Mouse (Mus musculus): ENCODE measurements around the gene Dcaf15. TPM values are rescaled to one million over a fixed set of nuclear protein-coding genes. Genes with fewer than 3 reads are reported as not detected.

Gene Dcaf15
- polyA plus RNA-seq, 1 experiment from 2014 or later, result 9.5 TPM

GRCm38 (mm10) chr8:84071921-84072320 lies 32.6 kb downstream of the Dcaf15 start:
- Histone ChIP-seq H3K4me3 (no peak overlapping the region), H3K36me3 (0 out of 2 replicates have a peak, but pooled peaks cover 3% of the 10 kb centered on the region), H3K27ac (no peak overlapping the region), H3K9ac (no peak overlapping the region), H3K4me2 (no peak overlapping the region), H3K9me3 (no peaks in the 10 kb centered on the region), H3K27me3 (no peaks in the 10 kb centered on the region), H3K4me1 (peaks cover 37% of the 10 kb centered on the region)
- no peak for ATAC-seq (ENCODE audit: borderline replicate concordance, extremely low read depth, low FRiP score, low TSS enrichment)
- 61% methylated on average over 3 of the region's 3 CpGs for WGBS

DNA sequence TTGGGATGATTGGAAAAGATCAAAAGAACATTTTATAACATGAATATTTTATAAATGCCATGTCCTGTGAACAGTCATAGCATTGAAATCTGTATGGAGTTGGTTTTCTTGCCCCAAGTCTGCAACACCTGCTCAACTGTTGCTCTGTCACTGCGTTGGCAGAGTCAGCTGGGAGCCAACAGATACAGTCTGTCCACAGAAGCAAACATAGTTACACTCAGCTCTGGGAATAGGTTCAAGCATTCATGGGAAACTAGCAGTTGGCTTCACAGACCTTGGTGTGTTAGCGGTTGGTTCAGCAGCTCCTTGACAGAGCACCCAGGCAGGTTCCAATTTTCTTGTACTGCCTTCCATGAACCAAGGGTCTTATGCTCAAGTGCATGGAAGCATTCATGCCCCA lies 33.9 kb downstream of the Dcaf15 start:
- Histone ChIP-seq H3K4me2 (no peak overlapping the region), H3K27me3 (no peaks in the 10 kb centered on the region), H3K4me1 (peaks cover 37% of the 10 kb centered on the region), H3K36me3 (0 out of 2 replicates have a peak, but pooled peaks cover 3% of the 10 kb centered on the region), H3K4me3 (no peak overlapping the region), H3K27ac (no peak overlapping the region), H3K9ac (no peak overlapping the region), H3K9me3 (no peaks in the 10 kb centered on the region)
- ATAC-seq (ENCODE audit: borderline replicate concordance, extremely low read depth, low FRiP score, low TSS enrichment), result no peak
- 68% methylated on average over 2 of the region's 2 CpGs for WGBS

GRCm38 (mm10) chr8:84070241-84070640 lies 34.3 kb downstream of the Dcaf15 start:
- no peak overlapping the region for H3K27ac ChIP-seq
- H3K9me3 ChIP-seq, result no peaks in the 10 kb centered on the region
- no peak overlapping the region for H3K4me2 ChIP-seq
- WGBS, result 76% methylated on average over 5 of the region's 5 CpGs
- H3K36me3 ChIP-seq, result 0 out of 2 replicates have a peak, but pooled peaks cover 3% of the 10 kb centered on the region
- ATAC-seq (ENCODE audit: borderline replicate concordance, extremely low read depth, low FRiP score, low TSS enrichment), result no peak
- no peak overlapping the region for H3K9ac ChIP-seq
- H3K4me3 ChIP-seq, result no peak overlapping the region
- H3K27me3 ChIP-seq, result no peaks in the 10 kb centered on the region
- peaks cover 37% of the 10 kb centered on the region for H3K4me1 ChIP-seq

GRCm38 (mm10) chr8:84069750-84070149 lies 34.8 kb downstream of the Dcaf15 start:
- Histone ChIP-seq H3K4me3 (no peak overlapping the region), H3K4me2 (no peak overlapping the region), H3K27ac (no peak overlapping the region), H3K9me3 (no peaks in the 10 kb centered on the region), H3K27me3 (no peaks in the 10 kb centered on the region), H3K9ac (no peak overlapping the region), H3K4me1 (peaks cover 37% of the 10 kb centered on the region), H3K36me3 (no peaks in the 10 kb centered on the region)
- no peak for ATAC-seq (ENCODE audit: borderline replicate concordance, extremely low read depth, low FRiP score, low TSS enrichment)
- WGBS, result 65% methylated on average over 2 of the region's 2 CpGs

GRCm38 (mm10) chr8:84069169-84069568 lies 35.4 kb downstream of the Dcaf15 start:
- WGBS, result 11% methylated on average over 1 of the region's 1 CpGs
- no peak overlapping the region for H3K4me2 ChIP-seq
- no peaks in the 10 kb centered on the region for H3K27me3 ChIP-seq
- ATAC-seq (ENCODE audit: borderline replicate concordance, extremely low read depth, low FRiP score, low TSS enrichment), result no peak
- no peak overlapping the region; the same call in 1 of the 2 replicates for H3K4me3 ChIP-seq
- no peaks in the 10 kb centered on the region for H3K9me3 ChIP-seq
- peaks cover 37% of the 10 kb centered on the region for H3K4me1 ChIP-seq
- no peak overlapping the region for H3K9ac ChIP-seq
- no peaks in the 10 kb centered on the region for H3K36me3 ChIP-seq
- H3K27ac ChIP-seq, result no peak overlapping the region

GRCm38 (mm10) chr8:84068316-84069035 lies 36.1 kb downstream of the Dcaf15 start:
- peaks cover 36% of the 10 kb centered on the region for H3K4me1 ChIP-seq
- peak overlapping the region; percentile 50 for H3K4me2 ChIP-seq
- no peak for ATAC-seq (ENCODE audit: borderline replicate concordance, extremely low read depth, low FRiP score, low TSS enrichment)
- 0 out of 2 replicates have a peak overlapping the region, but pooled peaks have one; percentile 24 for H3K27ac ChIP-seq
- 28% methylated on average over 12 of the region's 12 CpGs for WGBS
- no peaks in the 10 kb centered on the region for H3K27me3 ChIP-seq
- no peaks in the 10 kb centered on the region for H3K36me3 ChIP-seq
- H3K4me3 ChIP-seq, result no peak overlapping the region; the same call in 1 of the 2 replicates
- H3K9me3 ChIP-seq, result no peaks in the 10 kb centered on the region
- H3K9ac ChIP-seq, result no peak overlapping the region

GRCm38 (mm10) chr8:84067911-84068310 lies 36.7 kb downstream of the Dcaf15 start:
- H3K9me3 ChIP-seq, result no peaks in the 10 kb centered on the region
- H3K4me3 ChIP-seq, result peak overlapping the region; percentile 95
- peak overlapping the region; percentile 50 for H3K4me2 ChIP-seq
- peaks cover 31% of the 10 kb centered on the region for H3K4me1 ChIP-seq
- WGBS, result 73% methylated on average over 7 of the region's 7 CpGs
- no peaks in the 10 kb centered on the region for H3K36me3 ChIP-seq
- H3K9ac ChIP-seq, result peak overlapping the region; percentile 10; the same call in 1 of the 2 replicates
- no peak for ATAC-seq (ENCODE audit: borderline replicate concordance, extremely low read depth, low FRiP score, low TSS enrichment)
- H3K27ac ChIP-seq, result no peak overlapping the region
- H3K27me3 ChIP-seq, result no peaks in the 10 kb centered on the region

GRCm38 (mm10) chr8:84067047-84067573 lies 37.5 kb downstream of the Dcaf15 start:
- peak overlapping the region; percentile 95 for H3K4me3 ChIP-seq
- peak overlapping the region; percentile 98 for H3K27ac ChIP-seq
- H3K4me1 ChIP-seq, result peaks cover 31% of the 10 kb centered on the region
- no peaks in the 10 kb centered on the region for H3K9me3 ChIP-seq
- H3K36me3 ChIP-seq, result no peaks in the 10 kb centered on the region
- H3K27me3 ChIP-seq, result no peaks in the 10 kb centered on the region
- peak overlapping the region; percentile 84 for H3K9ac ChIP-seq
- peak overlapping the region; percentile 50 for H3K4me2 ChIP-seq
- WGBS, result 2% methylated on average over 45 of the region's 58 CpGs
- ATAC-seq (ENCODE audit: borderline replicate concordance, extremely low read depth, low FRiP score, low TSS enrichment), result peak; percentile 73

DNA sequence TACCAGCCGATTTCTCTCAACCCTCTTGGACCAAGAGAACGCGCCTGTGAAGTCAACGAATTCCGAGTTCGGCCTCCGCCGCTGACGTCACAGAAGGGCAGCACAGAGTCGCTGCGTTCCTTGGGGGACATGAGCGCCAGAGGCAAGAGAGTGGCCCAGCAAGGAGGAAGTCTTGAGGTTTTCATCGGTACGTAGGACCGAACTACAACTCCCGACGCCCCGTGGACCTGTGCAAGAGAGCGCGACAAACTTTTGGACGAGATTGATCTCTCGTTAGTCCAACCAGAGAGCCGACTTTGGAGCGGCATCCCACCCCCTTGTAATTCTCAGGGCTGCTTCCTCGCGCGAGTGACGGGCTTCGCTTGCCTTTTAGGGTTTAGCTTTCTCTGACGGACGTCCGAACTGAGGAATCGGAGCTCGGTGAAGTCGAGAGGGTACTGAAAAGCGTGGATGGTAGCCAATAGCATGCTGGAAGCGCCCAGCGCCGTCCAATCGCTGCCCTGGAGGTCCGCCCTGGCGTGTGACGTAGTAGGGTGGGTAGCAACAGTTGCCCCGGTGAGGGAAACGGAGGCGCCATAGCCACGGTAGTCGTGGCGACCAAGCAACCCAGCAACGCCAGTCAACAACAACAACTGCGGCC lies 38.2 kb downstream of the Dcaf15 start, which contains the start of gene Rfx1:
Rfx1 (plus strand) TSS at position 544 of the 640 bp plus-strand sequence.
- Histone ChIP-seq H3K9ac (peak within 1 kb of the TSS; percentile 84), H3K4me3 (peak within 1 kb of the TSS; percentile 95), H3K4me2 (peak within 1 kb of the TSS; percentile 78), H3K9me3 (no peaks in the 10 kb centered on the region), H3K27me3 (no peaks in the 10 kb centered on the region), H3K4me1 (peaks cover 28% of the 10 kb centered on the region), H3K36me3 (no peaks in the 10 kb centered on the region), H3K27ac (peak within 1 kb of the TSS; percentile 98)
- peak; percentile 97 for ATAC-seq (ENCODE audit: borderline replicate concordance, extremely low read depth, low FRiP score, low TSS enrichment)
- WGBS, result under 1% methylated on average over 51 of the region's 51 CpGs

DNA sequence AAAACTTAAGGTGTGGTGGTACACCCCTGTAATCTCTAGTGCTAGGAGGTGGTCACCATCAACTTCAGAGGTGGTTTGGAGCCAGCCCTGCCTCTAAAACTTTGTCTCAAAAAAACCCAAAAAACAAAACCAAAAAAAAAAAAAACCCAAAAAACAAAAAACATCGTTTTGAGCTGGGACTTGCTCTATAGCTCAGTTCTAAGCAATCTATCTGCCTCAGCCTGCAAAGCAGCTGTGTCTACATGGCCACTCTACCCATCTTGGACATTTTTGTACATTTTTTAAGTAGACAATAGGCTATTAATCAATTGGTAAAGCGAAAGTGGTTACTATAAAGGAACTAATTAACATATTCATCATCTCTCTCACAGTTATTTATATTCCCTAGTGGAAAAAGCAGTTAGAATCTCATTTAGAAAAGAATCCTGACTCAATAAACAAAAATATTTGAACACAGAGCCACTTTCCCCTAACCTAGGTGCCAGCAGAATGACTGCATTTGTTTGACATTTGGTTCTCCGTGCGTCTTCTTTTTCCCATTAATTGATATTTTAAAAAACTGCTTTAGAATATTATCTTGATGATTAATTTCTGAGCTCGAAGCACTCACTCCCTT lies 39.0 kb downstream of the Dcaf15 start:
- peak overlapping the region; percentile 78 for H3K4me2 ChIP-seq
- H3K27ac ChIP-seq, result peak overlapping the region; percentile 90
- H3K4me3 ChIP-seq, result peak overlapping the region; percentile 95
- peak overlapping the region; percentile 63 for H3K9ac ChIP-seq
- no peaks in the 10 kb centered on the region for H3K36me3 ChIP-seq
- no peak for ATAC-seq (ENCODE audit: borderline replicate concordance, extremely low read depth, low FRiP score, low TSS enrichment)
- no peaks in the 10 kb centered on the region for H3K27me3 ChIP-seq
- H3K9me3 ChIP-seq, result no peaks in the 10 kb centered on the region
- 19% methylated on average over 5 of the region's 5 CpGs for WGBS
- peaks cover 28% of the 10 kb centered on the region for H3K4me1 ChIP-seq

DNA sequence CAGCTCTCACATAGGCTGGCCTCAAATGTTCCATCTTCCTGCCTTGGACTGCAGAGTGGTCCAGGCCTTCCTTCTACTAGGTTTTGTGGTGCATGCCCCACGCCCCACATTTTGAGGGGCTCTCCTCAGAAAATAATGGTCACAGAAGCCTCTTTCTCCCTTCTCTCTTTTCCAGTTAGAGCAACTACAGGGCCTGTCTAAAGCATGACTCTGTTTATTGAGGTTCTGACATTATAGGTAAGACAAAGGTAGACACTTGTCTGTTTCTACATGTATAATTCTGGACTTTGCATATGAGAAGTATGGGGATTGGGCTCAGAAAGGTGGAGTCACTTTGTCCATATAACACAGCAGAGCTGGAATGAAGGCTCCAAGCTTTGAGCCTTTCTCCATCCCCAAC lies 39.5 kb downstream of the Dcaf15 start, which contains the start of gene Gm10643:
Gm10643 (minus strand) TSS at position 101 of the 400 bp plus-strand sequence.
- ATAC-seq (ENCODE audit: borderline replicate concordance, extremely low read depth, low FRiP score, low TSS enrichment), result no peak
- no peaks in the 10 kb centered on the region for H3K27me3 ChIP-seq
- peak within 1 kb of the TSS; percentile 63 for H3K9ac ChIP-seq

More for the DNA sequence above, 39.5 kb downstream of the Dcaf15 start, which contains the start of gene Gm10643:
- peak within 1 kb of the TSS; percentile 95 for H3K4me3 ChIP-seq
- peak within 1 kb of the TSS; percentile 90 for H3K27ac ChIP-seq
- H3K36me3 ChIP-seq, result no peaks in the 10 kb centered on the region
- WGBS, result 95% methylated on average over 1 of the region's 1 CpGs
- H3K4me2 ChIP-seq, result peak within 1 kb of the TSS; percentile 78
- H3K9me3 ChIP-seq, result no peaks in the 10 kb centered on the region
- peaks cover 26% of the 10 kb centered on the region for H3K4me1 ChIP-seq
